Mouse (Mus musculus) MN1 (cell line): ENCODE results near the gene Eci2.
"Not testable (repeated sequence)": the region's sequence is repeated elsewhere in the genome, so short reads cannot be mapped to it uniquely, and the experiment has no call there.

Experiments used
- DNase-seq: peaks from one replicate; pipeline ENCODE4 v3.0.0-alpha.2; 2016; ENCODE audit warnings: low spot score

Eci2 gene

DNA sequence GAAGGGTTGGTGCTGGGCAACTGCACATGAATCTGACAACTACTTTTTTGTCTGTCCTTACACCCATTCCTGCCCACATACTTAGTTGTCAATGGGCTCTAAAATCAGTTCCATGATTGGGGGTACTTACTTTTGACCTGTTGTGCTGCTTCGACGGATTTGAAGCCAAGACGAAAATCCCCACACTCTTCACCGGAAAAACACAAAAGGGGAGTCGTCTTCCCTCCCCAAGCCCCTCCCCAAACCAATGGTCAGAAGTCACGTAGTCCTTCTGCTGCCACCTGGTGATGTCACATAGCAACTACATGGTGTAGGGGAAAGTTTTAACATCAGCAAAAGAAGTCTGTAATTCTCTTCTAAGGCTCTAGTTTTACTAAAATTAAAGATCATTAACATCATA is at the start of gene Eci2:
Eci2 (minus strand) TSS at position 218 of the 400 bp plus-strand sequence.
- peak; percentile 10 for DNase-seq

DNA sequence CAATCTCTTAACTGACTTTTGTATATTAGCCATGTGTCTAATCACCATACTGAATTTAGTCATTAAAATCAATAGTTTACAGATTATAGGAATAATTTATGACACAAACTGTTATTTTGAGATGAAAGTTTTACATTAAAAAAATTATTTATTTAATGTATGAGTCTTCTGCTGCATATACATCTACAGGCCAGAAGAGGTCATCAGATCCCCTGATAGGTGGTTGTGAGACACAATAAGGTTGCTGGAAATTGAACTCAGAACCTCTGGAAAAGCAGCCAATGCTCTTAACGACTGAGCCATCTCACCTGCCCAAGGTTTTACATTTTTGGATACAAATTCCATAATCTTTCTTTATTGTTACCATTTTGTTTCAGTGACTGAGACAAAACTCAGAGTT is 48.0 kb upstream of the Eci2 start:
- no peak for DNase-seq

DNA sequence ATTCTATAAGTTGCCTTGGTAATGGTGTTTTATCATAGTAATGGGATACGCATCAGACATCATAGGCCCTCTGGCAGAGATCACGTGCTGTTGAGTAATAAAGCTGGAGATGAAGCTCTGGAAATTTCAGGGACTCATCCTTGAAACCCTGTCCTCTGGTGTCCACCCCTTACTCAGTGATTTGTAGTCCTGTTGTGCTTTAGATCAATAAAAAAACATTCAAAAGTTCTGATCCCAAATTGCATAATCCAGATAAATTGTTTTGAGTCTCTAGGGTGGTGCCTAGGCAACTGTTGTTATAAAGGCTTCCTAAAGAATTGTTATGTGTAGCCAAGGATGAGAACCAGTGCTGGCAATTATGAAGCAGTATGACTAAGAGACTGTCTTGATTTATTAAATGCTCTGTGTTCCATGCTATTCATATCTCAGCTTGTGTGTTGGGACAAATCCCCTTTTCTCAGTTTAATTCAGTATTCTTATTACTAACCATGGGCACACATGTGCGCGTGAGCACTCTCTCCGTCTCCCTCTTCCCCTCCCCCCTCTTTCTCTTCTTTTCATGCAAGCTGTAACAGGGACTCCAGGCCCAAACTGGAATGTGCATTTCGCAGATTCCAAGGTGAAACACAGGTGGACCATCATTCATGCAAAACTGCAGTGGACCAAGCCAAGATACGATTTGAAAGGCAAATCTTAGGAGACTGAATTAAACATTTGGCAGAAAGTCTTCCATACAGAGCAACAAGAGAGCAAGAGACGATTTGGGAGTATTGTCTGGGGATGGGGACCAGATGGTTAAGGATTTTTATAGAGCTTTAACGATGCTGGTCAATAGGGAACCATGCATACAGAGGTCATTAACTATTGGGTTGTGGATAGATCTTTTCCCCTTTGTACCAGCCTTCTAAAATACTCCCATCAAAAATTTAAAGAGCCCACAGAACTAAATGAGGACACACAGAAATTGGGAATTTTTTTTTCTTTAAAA is 43.9 kb upstream of the Eci2 start:
- DNase-seq = no peak

DNA sequence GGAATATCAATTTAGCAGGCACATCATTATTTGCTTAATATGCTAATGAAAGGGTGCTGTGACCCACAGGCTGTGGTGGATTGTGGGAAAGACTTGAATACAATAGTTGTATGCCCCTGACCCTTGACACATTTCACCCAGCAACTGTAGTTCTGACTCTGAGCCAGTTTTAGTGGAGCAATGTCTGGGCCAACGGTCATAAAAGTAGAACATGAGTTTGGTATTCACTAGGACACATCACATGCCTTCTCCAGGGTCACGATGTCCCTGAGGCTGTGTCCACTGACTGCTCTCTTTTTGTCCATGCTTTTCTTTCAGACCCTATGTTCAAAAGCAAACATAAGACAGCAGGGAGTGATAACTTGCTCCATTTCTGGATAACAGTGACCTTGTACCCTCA is 40.2 kb upstream of the Eci2 start:
- no peak for DNase-seq

DNA sequence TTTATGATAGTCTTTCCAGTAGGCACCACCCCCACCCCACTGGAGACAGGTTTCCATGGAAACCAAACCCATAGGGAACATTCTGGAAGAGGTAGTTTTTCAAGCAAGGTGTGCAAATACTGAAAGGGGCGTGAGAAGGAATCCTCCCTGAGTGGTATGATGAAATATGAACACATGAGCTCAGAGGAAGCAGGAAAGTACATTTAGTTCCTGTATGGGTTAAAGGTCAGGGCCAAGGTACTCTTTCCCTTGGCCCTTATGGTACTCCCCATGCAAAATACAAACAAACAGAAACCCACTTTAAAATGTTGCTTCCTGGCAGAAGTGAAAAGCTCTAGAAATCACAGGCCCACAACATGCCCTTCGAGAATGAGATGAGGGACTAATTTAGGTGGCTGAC is 39.1 kb upstream of the Eci2 start:
- no peak for DNase-seq

GRCm38 (mm10) chr13:35064381-35064780 is 37.5 kb upstream of the Eci2 start:
- no peak for DNase-seq

DNA sequence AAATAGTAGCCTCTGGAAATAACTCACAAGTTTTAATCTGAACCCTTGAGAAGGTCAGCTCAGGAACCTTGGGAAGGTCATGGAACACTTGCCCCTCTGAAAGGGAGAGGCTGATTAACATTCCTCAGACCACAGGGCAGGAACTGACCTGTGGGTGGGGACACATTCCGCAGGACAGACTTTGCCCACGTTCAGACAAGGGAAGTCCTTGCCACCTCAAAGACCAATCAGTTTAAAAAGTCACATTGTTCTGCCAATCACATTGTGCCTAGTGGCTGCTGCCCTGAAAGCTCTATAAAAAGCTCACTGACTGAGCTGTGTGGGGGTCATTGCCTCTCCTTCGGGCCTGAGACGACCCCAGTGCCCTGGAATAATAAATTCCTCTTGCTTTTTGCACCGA is 31.2 kb upstream of the Eci2 start:
- no peak for DNase-seq

DNA sequence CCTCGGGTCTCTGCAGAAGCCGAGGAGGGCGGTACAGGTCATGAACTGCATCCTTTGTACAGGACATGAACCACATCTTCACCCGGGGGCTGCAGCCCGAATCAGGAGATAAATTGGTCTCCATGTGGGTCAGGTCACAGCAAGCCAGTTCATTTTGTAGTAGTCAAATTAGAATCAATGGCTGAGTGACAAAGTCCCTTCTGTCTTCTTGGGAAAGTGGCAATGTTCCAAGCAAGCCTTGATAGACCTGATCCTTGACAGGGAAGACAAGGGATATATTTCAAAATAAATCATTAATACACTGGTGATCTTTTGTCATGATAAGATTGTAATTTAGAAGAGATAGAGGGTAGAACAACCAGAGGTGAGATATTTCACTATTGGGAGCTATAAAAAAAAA is 9.6 kb upstream of the Eci2 start:
- no peak for DNase-seq

DNA sequence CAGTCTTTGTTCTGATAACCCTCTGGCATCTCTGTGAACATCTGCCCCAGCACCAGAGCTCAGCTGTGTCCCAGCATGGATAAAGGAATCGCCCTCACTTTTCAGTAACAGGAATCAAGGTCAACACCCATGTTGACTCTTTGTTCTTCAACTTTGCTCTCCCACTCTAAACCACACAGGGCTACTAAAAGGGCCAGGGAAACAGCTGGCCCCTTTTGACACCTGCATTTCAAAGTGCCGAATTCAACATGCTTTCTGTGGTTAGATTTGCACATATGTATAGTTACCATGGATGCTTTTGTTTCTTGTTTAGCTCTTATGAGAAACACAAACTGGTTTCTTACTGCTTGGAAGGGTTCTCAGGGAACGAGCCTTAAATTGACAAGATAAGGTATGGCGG is 8.8 kb upstream of the Eci2 start:
- no peak for DNase-seq

DNA sequence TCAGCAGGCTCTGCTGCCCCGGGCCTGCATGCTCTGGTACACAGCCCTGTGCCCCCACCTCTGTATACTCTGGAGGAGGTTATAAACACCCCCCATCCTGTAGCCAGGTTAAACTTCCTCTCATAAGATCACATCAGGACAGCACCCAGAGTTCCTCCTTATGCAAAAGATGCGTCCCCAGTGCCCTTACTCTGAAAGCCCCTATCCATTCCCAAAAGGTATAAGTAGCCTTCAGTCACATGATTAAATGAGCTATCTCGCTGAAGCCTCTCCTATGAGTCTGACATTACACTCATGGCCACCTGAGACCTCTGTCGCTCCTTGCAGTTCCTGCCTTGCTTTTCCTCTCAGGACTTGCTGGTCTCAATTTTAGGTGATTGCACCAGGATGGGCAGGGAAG is 6.7 kb upstream of the Eci2 start:
- no peak for DNase-seq

DNA sequence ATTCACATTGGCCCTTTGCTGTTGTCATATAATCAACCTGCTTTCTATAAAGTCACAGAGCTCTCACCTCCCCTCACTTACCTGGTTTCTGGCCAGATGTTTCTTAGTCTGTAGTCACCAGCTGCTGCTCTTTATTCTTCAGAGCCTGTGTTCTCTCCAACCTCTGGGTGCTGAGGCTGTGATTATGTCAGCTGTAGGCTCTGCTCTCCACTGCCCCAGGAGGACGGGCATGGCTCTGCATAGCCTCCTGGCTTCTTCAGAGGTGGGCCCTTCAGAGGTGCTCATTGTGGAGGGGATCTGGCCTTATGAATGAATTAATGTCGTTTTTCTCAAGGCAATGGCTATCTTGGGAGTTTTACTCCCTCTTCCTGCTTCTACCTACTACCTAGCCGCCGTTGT is 4.8 kb upstream of the Eci2 start:
- DNase-seq = no peak

DNA sequence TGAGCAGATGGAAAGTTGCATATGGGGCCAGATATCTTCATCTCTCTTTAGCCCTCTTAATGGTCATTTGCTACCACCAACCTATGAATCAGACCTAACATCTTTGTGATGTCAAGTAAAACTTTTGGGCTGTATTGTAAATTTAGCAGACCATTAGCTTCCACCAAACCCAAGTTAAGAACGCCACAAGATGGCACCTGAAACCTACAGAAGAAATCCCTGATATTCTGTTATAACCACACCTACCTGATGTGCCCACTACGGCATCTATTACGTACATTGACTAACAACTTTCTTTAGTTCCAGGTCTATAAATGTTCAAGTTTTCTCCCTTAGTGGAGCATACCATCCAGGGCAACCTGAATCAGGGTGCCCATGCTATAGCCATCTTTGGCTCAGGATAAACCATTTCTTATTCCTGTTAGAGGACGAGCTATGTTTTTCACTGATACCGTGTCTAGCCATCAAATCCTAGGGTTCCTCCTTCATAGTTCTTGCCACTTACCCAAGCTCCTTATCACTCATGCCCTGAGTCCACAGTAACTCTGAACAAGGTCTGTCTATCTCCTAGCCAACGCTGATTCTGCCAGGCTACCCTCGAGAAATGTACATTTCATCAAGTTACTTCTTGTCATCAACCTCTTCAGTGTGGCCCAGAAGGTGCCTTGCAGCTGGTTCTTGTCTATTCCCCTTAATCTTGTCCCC is 4.2 kb upstream of the Eci2 start:
- no peak for DNase-seq

GRCm38 (mm10) chr13:35028365-35028764 is 1.5 kb upstream of the Eci2 start:
- no peak for DNase-seq

DNA sequence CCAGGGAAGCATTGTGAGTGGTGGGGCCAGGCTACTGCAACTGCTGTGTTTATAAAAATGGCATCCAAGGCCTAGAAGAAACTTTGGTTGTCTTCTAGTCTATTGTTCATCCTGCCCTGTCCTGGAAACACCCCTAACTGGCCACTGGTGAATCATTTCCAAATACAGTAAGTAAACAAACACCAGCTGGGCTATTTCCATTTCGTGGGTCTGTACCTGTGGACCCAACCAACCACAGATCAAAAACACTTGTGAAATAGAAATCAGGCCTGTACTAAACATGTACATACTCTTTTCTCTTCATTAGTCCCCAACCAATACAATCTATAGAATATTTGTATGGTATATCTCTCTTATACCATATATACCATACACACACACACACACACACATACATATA is 3.5 kb downstream of the Eci2 start:
- DNase-seq = not testable (repeated sequence)

DNA sequence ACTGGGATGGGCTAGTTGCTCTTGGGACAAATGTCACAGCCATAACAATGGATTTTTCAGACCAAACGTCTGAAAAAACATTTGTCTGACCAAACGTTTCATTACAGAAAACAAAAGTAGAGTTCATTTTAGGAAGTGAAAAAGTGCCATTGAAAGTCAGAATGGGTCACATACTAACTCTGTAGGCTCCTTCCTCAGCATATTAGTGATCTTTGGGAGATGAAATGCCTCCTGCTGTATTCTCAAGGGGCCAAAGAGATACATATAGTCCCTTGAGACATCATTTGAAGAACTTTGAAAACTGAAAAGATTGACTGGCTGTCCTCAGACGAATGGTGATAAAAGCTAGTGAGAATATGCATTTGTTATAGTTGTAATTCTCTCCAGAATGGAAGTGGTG is 6.5 kb downstream of the Eci2 start:
- DNase-seq = no peak

DNA sequence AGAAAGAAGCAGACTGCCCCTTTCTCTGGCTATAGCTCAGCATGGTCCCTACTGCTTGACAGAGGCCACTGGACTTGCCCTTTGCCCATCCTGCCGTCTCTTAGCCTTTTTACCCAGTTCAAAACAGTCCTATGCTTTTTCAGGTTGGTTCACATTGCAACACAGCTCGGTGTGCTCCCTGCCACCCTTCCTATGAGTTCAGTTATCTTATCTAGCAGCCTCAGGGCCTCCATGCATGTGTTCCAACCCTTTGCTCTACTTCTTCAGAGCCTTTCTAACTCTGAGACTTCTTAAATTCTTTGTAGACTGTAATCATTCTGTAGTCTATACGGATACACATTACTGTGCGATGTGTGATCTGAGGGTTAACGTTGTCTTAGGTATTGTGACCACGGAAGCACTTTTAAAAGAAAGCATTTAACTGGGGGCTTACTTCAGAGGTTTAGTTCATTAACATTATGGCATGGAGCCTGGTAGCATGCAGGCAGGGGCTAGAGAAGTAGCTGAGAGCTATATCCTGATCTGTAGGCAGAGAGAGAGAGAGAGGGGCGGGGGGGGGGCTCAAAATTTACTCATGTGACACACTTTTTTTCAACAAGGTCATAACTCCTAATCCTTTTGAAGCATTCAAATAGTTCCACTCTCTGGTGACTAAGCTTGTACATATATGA is 7.9 kb downstream of the Eci2 start:
- no peak for DNase-seq

GRCm38 (mm10) chr13:35017392-35017791 is 9.5 kb downstream of the Eci2 start:
- no peak for DNase-seq

GRCm38 (mm10) chr13:35016067-35016466 is 10.8 kb downstream of the Eci2 start:
- DNase-seq = no peak

- DNase-seq = peak; percentile 16
These were observed 31.0 kb downstream of the Eci2 start for GRCm38 (mm10) chr13:34995925-34996324.

DNA sequence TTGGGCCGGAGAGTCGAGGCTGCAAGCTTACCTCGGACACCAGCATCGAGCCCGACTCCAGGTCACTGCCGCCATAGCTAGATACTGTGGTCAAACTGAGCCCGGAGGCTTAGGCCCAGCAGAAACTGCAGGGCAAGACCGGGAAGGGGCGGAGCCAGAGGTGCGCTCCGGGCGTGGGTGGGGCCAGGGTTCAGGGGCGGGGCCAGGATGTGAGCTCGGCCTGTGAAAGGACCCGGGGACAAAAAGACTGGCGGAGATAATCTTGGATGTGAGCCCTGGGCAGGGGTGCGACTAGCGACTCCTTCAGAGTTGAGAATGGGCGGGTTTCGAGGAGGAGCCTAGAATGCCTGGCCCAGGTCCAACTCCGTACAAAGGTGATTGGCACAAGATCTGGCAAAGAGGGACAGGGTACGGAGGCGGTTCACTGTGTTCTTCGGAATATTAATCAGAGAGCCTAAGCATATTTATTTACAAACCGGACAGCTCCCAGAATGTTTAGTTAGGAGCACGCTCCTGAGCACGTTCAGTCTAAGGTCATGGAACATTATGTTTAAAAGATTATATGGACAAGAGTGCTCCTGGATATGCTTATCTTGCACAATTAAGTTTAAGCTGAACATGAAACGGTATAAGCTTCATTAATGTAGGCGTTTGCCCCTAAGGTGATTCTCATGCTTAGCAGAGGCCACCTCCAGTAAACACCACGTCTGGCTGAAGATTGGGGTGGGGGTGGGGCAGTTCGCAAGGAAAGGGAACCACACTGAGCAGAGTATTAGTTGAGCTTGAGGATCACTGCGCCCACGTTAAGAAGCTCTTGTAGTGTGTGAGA is 32.7 kb downstream of the Eci2 start:
- peak; percentile 95 for DNase-seq

DNA sequence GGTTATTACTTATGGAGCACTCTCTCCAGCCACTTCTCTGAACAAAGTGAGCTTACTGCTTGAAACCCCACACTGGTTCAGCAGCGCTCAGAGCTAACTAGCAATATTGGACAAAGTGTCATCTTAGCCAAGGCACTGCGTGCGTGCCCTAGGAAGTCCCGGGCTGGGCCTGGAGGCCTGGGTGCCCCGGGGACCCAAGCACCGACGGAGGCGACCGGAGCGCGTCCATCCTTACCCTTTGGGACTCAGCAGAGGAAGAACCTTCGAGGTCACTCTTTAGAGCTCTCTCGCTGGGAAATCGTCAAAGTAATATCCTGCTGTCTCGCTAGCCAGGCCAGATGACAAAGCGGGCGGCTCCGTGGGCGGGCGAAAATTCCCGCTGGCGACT is 33.3 kb downstream of the Eci2 start:
- peak; percentile 36 for DNase-seq

DNA sequence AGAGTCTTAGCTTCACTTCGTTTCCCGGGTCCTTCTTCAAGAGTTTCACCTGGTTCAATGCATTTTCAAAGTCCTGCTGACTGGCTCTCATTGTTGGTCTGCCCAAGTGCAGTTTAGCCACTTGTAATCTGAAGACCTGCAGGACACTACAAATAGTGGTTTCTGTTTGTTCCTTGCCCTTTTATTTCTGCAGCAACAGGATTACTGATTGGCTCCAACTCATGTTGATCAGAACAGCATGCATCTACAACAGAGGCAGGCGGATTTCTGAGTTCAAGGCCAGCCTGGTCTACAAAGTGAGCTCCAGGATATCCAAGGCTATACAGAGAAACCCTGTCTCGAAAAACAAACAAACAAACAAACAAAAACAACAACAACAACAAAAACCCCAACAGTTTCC is 33.8 kb downstream of the Eci2 start:
- DNase-seq = no peak
